25 mouse cellular contexts compared by ENCODE assay signal in genomic region chr3:87812873-87813272, GRCm38 (mm10). TPM values are rescaled to one million over a fixed set of nuclear protein-coding genes. Genes with fewer than 3 reads are reported as not detected.
DNase-seq lines count a peak whose midpoint lies in the region; ATAC-seq and TF ChIP-seq lines count a peak whose summit lies in the region.
"Had no signal": no experiment of that assay in that cellular context is flagged by ENCODE, and none has a peak within 500 bp of the region (broad histone marks: within the 10 kb centered on the region; RNA-seq: fewer than 3 reads in every experiment).

No protein-coding gene starts in this region.

- peaks cover 30% of the 10 kb centered on the region for H3K4me1 ChIP-seq in kidney, embryonic 15.5 days

- H3K4me3 ChIP-seq in gastrocnemius, adult 2 months = no peak overlapping the region
- no peak overlapping the region for H3K4me3 ChIP-seq in kidney, embryonic 15.5 days (replicated peaks)
- H3K4me3 ChIP-seq: forebrain, embryonic 12.5 days; heart, embryonic 13.5 days; hindbrain, embryonic 10.5 days; limb, embryonic 12.5 days; liver, embryonic 12.5 days; stomach, embryonic 15.5 days had no signal

- TF ChIP-seq CTCF in gastrocnemius, adult 2 months (IDR thresholded peaks at IDR 0.05) = no peak

- H3K9me3 ChIP-seq in kidney, embryonic 15.5 days (replicated peaks) = no peaks in the 10 kb centered on the region
- H3K9me3 ChIP-seq: forebrain, embryonic 12.5 days; heart, embryonic 13.5 days; hindbrain, embryonic 10.5 days; limb, embryonic 12.5 days; liver, embryonic 12.5 days; stomach, embryonic 15.5 days had no signal

- H3K27ac ChIP-seq in gastrocnemius, adult 2 months = no peak overlapping the region
- H3K27ac ChIP-seq in kidney, embryonic 15.5 days = no peak overlapping the region
- H3K27ac ChIP-seq: forebrain, embryonic 12.5 days; heart, embryonic 13.5 days; hindbrain, embryonic 10.5 days; limb, embryonic 12.5 days; liver, embryonic 12.5 days; stomach, embryonic 15.5 days had no signal

- 35% methylated on average over 10 of the region's 10 CpGs for WGBS in kidney, embryonic 15.5 days

- no peak for ATAC-seq in kidney, embryonic 15.5 days (replicated peaks; ENCODE audit: low FRiP score)
- ATAC-seq: CD4-positive, CD25-positive, alpha-beta regulatory T cell, adult 4 months; liver, embryonic 12.5 days had no signal

- peak; percentile 38 for DNase-seq in gastrocnemius, adult 2 months
- no peak for DNase-seq in gastrocnemius, postnatal 4 days (ENCODE audit: low spot score in 2 of 2)
- peak; percentile 26 for DNase-seq in kidney, adult 9 months
- DNase-seq in ovary, postnatal 36 days (ENCODE audit: low spot score) = peak; percentile 40
- no peak for DNase-seq in ovary, postnatal 14 days (ENCODE audit: low spot score)
- DNase-seq in testis, postnatal 10 days (ENCODE audit: low spot score) = peak; percentile 70
- no peak for DNase-seq in retina, embryonic 14.5 days (ENCODE audit: low spot score)
- DNase-seq: adrenal gland, postnatal 36 days; cerebellum, adult 2 months; lung, adult 2 months; lung, postnatal 4 days; right cerebral cortex, postnatal 14 days had no signal

- H3K27me3 ChIP-seq in kidney, embryonic 15.5 days = peaks cover 72% of the 10 kb centered on the region

- H3K4me2 ChIP-seq in kidney, embryonic 15.5 days = no peak overlapping the region
- H3K4me2 ChIP-seq: forebrain, embryonic 12.5 days; heart, embryonic 13.5 days; limb, embryonic 12.5 days; liver, embryonic 12.5 days; stomach, embryonic 15.5 days had no signal

- no peak overlapping the region for H3K9ac ChIP-seq in kidney, embryonic 15.5 days
- H3K9ac ChIP-seq: forebrain, embryonic 12.5 days; heart, embryonic 13.5 days; limb, embryonic 12.5 days; liver, embryonic 12.5 days; stomach, embryonic 15.5 days had no signal

- intact Hi-C loops in gastrocnemius, adult 2 months (cut with DNase I) = no loop called here

- H3K36me3 ChIP-seq in kidney, embryonic 15.5 days = no peaks in the 10 kb centered on the region
- H3K36me3 ChIP-seq: forebrain, embryonic 12.5 days; heart, embryonic 13.5 days; hindbrain, embryonic 10.5 days; limb, embryonic 12.5 days; liver, embryonic 12.5 days; stomach, embryonic 15.5 days had no signal

RNA-seq across cellular contexts. Expression of gene Pear1, which starts 11.2 kb away (rescaled TPM):
- total RNA-seq in gastrocnemius, adult 2 months (2021) = 1 to 10 TPM; 6.3 to 8.4 TPM
- total RNA-seq in gastrocnemius, postnatal 4 days (2021) = 10 to 100 TPM; 20.8 to 26.2 TPM
- 40.8 and 51.0 TPM in 2 replicates for polyA plus RNA-seq in kidney, embryonic 15.5 days (2015; fragmentation: Nextera tagmentation; extraction: Ambion mirVana)

RNA-seq across cellular contexts. Expression of gene Insrr, which starts 16.1 kb away (rescaled TPM):
- total RNA-seq in gastrocnemius, adult 2 months (2021) = not detected
- total RNA-seq in gastrocnemius, postnatal 4 days (2021) = under 1 TPM; 0.15 to 0.18 TPM
- polyA plus RNA-seq in kidney, embryonic 15.5 days (2015; fragmentation: Nextera tagmentation; extraction: Ambion mirVana) = 1.2 and 1.5 TPM in 2 replicates
- total RNA-seq: common myeloid progenitor, adult 5-6 weeks; granulocyte monocyte progenitor cell, adult 5-6 weeks had no signal

RNA-seq across cellular contexts. Expression of gene Ntrk1, which starts 17.9 kb away (rescaled TPM):
- not detected for total RNA-seq in gastrocnemius, adult 2 months (2021)
- under 1 TPM; 0.10 to 0.13 TPM for total RNA-seq in gastrocnemius, postnatal 4 days (2021)
- polyA plus RNA-seq in kidney, embryonic 15.5 days (2015; fragmentation: Nextera tagmentation; extraction: Ambion mirVana) = 6.1 and 8.4 TPM in 2 replicates
- total RNA-seq: common myeloid progenitor, adult 5-6 weeks; granulocyte monocyte progenitor cell, adult 5-6 weeks had no signal
- polyA plus RNA-seq: CD4-positive, CD25-positive, alpha-beta regulatory T cell, adult 4 months had no signal

RNA-seq across cellular contexts. Expression of gene Sh2d2a, which starts 33.7 kb away (rescaled TPM):
- not detected for total RNA-seq in gastrocnemius, adult 2 months (2021)
- under 1 TPM in 1 of 2 experiments, not detected in 1; 0.16 TPM for total RNA-seq in gastrocnemius, postnatal 4 days (2021)
- 0.09 TPM in 1 of 2 replicates, not detected in the other for polyA plus RNA-seq in kidney, embryonic 15.5 days (2015; fragmentation: Nextera tagmentation; extraction: Ambion mirVana)
- total RNA-seq: layer of hippocampus, postnatal 10 days; left cerebral cortex, adult 8-10 months had no signal
- polyA plus RNA-seq: embryonic facial prominence, embryonic 11.5 days; forebrain, embryonic 12.5 days; limb, embryonic 12.5 days had no signal

Comparison
In these comparisons a context has a peak if more than half of its experiments do, and no peak if none do; other contexts are left out.
1. DNase-seq: peak in gastrocnemius, adult 2 months (single experiment), kidney, adult 9 months (single experiment), ovary, postnatal 36 days (single experiment) and testis, postnatal 10 days (single experiment); none in gastrocnemius, postnatal 4 days (0 of 2), ovary, postnatal 14 days (single experiment) and retina, embryonic 14.5 days (single experiment).